Mouse (Mus musculus) embryonic facial prominence, embryonic 11.5 days (tissue): ENCODE results near the gene Srsf5. TPM values are rescaled to one million over a fixed set of nuclear protein-coding genes. Genes with fewer than 3 reads are reported as not detected.

Experiments
- polyA plus RNA-seq: library from polyadenylated mRNA; unstranded; fragments of >200 nt; fragmentation: Nextera tagmentation; extraction: Ambion mirVana; gene quantifications from 2 replicates; pipeline ENCODE4 v1.2.1, GENCODE M21; 2014

Gene Srsf5
- polyA plus RNA-seq, 1 experiment from 2014 or later: 458 TPM

Other genes with a start within 250 kb of the Srsf5 start
- 1.3 and 1.4 TPM in 2 replicates for gene Ccdc177, start 184.8 kb upstream of the Srsf5 start, polyA plus RNA-seq
- gene Susd6, start 155.0 kb upstream of the Srsf5 start, polyA plus RNA-seq: 13.8 and 14.9 TPM in 2 replicates
- 0.20 TPM in 1 of 2 replicates, not detected in the other for gene Slc10a1, start 23.2 kb downstream of the Srsf5 start, polyA plus RNA-seq
- 13.2 and 15.5 TPM in 2 replicates for gene Smoc1, start 81.3 kb downstream of the Srsf5 start, polyA plus RNA-seq